Mouse (Mus musculus) urinary bladder, postnatal 14 days (tissue): Measurements from ENCODE around the gene Nob1.

Source experiments
- DNase-seq: peaks from one replicate; pipeline ENCODE4 v3.0.0; 2021; ENCODE audit warnings: low spot score

The Nob1 gene

GRCm38 (mm10) chr8:107435962-107436831 is 11.3 kb upstream of the Nob1 start, which contains the start of gene Wwp2:
Gene Wwp2, plus strand, starts transcription at chr8:107436365.
- peak; percentile 74 for DNase-seq

- no peak for DNase-seq
Observed at GRCm38 (mm10) chr8:107435421-107435961, 10.6 kb upstream of the Nob1 start.

GRCm38 (mm10) chr8:107430821-107431220 is 6.0 kb upstream of the Nob1 start:
- no peak for DNase-seq

- no peak for DNase-seq
Observed at GRCm38 (mm10) chr8:107425230-107425597, 363 bp upstream of the Nob1 start.

- no peak for DNase-seq
Observed at GRCm38 (mm10) chr8:107424176-107424575, 675 bp downstream of the Nob1 start.

- DNase-seq, result no peak
Observed at GRCm38 (mm10) chr8:107417001-107417400, 7.8 kb downstream of the Nob1 start.

- no peak for DNase-seq
Observed at GRCm38 (mm10) chr8:107413881-107414280, 11.0 kb downstream of the Nob1 start.

- no peak for DNase-seq
Observed at GRCm38 (mm10) chr8:107412552-107412951, 12.3 kb downstream of the Nob1 start.

GRCm38 (mm10) chr8:107411391-107411790 is 13.5 kb downstream of the Nob1 start:
- no peak for DNase-seq

- no peak for DNase-seq
Observed at GRCm38 (mm10) chr8:107405935-107406334, 18.9 kb downstream of the Nob1 start.

- DNase-seq, result no peak
Observed at GRCm38 (mm10) chr8:107404057-107404456, 20.8 kb downstream of the Nob1 start.

GRCm38 (mm10) chr8:107403038-107403781 is 21.6 kb downstream of the Nob1 start, which contains the start of gene Nqo1:
Gene Nqo1, minus strand, starts transcription at chr8:107403206.
- peak; percentile 84 for DNase-seq

GRCm38 (mm10) chr8:107401866-107402265 is 23.0 kb downstream of the Nob1 start:
- DNase-seq, result no peak

- DNase-seq, result no peak
Observed at GRCm38 (mm10) chr8:107399495-107399894, 25.4 kb downstream of the Nob1 start.

GRCm38 (mm10) chr8:107397665-107398064 is 27.2 kb downstream of the Nob1 start:
- no peak for DNase-seq

- DNase-seq, result no peak
Observed at GRCm38 (mm10) chr8:107396106-107396670, 28.7 kb downstream of the Nob1 start.

GRCm38 (mm10) chr8:107395397-107395796 is 29.5 kb downstream of the Nob1 start:
- no peak for DNase-seq

- DNase-seq, result no peak
Observed at GRCm38 (mm10) chr8:107391136-107391516, 33.7 kb downstream of the Nob1 start.

GRCm38 (mm10) chr8:107390476-107391135 is 34.2 kb downstream of the Nob1 start:
- no peak for DNase-seq

GRCm38 (mm10) chr8:107389557-107389956 is 35.3 kb downstream of the Nob1 start:
- DNase-seq, result peak; percentile 57

GRCm38 (mm10) chr8:107387861-107388260 is 37.0 kb downstream of the Nob1 start:
- DNase-seq, result peak; percentile 50

GRCm38 (mm10) chr8:107386642-107387041 is 38.2 kb downstream of the Nob1 start:
- DNase-seq, result no peak
